Mouse (Mus musculus): ENCODE results near the gene Nqo2. TPM values are rescaled to one million over a fixed set of nuclear protein-coding genes. Genes with fewer than 3 reads are reported as not detected.

Gene Nqo2
- polyA plus RNA-seq (2017; shearing (Covaris generic)): 10 to 100 TPM in 1 of 2 experiments, 1 to 10 TPM in 1; 7.9 to 11.8 TPM

GRCm38 (mm10) chr13:33964206-33965046 is at the start of gene Nqo2:
Gene Nqo2 (plus strand): TSS chr13:33964687.

GRCm38 (mm10) chr13:34002058-34003006 is 37.8 kb downstream of the Nqo2 start, which contains the start of the genes Ripk1 and Serpinb6a:
Gene Ripk1 (plus strand): TSS chr13:34002363.
Gene Serpinb6a (minus strand): TSS chr13:34002794.

GRCm38 (mm10) chr13:34037172-34038055 is 72.9 kb downstream of the Nqo2 start, which contains the start of gene Bphl:
Gene Bphl (plus strand): TSS chr13:34037597.

Other genes starting within 250 kb of the Nqo2 start
- gene Serpinb6e, start 121.3 kb upstream of the Nqo2 start, polyA plus RNA-seq (2017; shearing (Covaris generic)): not detected
- gene Serpinb6c, start 59.0 kb upstream of the Nqo2 start, polyA plus RNA-seq (2017; shearing (Covaris generic)): under 1 TPM in 1 of 2 experiments, not detected in 1; 0.29 TPM
- 10 to 100 TPM; 52.1 to 69.4 TPM for gene Ripk1, start 37.7 kb downstream of the Nqo2 start, polyA plus RNA-seq (2017; shearing (Covaris generic))
- gene Serpinb6a, start 38.1 kb downstream of the Nqo2 start, polyA plus RNA-seq (2017; shearing (Covaris generic)): 10 to 100 TPM; 31.9 to 73.2 TPM
- 10 to 100 TPM; 21.0 to 29.9 TPM for gene Bphl, start 72.9 kb downstream of the Nqo2 start, polyA plus RNA-seq (2017; shearing (Covaris generic))
- gene Tubb2a, start 113.3 kb downstream of the Nqo2 start, polyA plus RNA-seq (2017; shearing (Covaris generic)): 10 to 100 TPM in 1 of 2 experiments, 1 to 10 TPM in 1; 8.1 to 12.1 TPM
- gene Tubb2b, start 165.8 kb downstream of the Nqo2 start, polyA plus RNA-seq (2017; shearing (Covaris generic)): 1 to 10 TPM in 1 of 2 experiments, under 1 TPM in 1; 0.91 to 2.0 TPM
- gene Psmg4, start 198.3 kb downstream of the Nqo2 start, polyA plus RNA-seq (2017; shearing (Covaris generic)): 10 to 100 TPM; 71.8 to 97.2 TPM

All from activated CD4-positive, CD25-positive, alpha-beta regulatory T cell (primary cell).